Mouse (Mus musculus) ES-Bruce4 (cell line): ENCODE measurements around the gene Jmjd4. TPM values are rescaled to one million over a fixed set of nuclear protein-coding genes. Genes with fewer than 3 reads are reported as not detected.

Experiments
- H3K27ac ChIP-seq: 2 replicates; pipeline ENCODE4 v1.5.1; 2012; ENCODE audit warnings: low read length, inconsistent platforms; ENCODE audit not compliant: insufficient read depth
- H3K27me3 ChIP-seq: 2 replicates; pipeline ENCODE4 v1.6.1; 2012; ENCODE audit warnings: mild to moderate bottlenecking, low read length, inconsistent platforms; ENCODE audit not compliant: control insufficient read depth, poor library complexity, insufficient read depth, severe bottlenecking
- H3K36me3 ChIP-seq: 2 replicates; pipeline ENCODE4 v1.6.1; 2012; ENCODE audit warnings: inconsistent platforms, mild to moderate bottlenecking, low read length, moderate library complexity; ENCODE audit not compliant: control insufficient read depth, poor library complexity, insufficient read depth, severe bottlenecking
- H3K4me1 ChIP-seq: one replicate; pipeline ENCODE4 v1.8.1; 2011; ENCODE audit warnings: low read length; ENCODE audit not compliant: control insufficient read depth, insufficient read depth
- H3K4me3 ChIP-seq: 2 replicates; pipeline ENCODE4 v1.5.1; 2011; ENCODE audit warnings: low read depth, mild to moderate bottlenecking, low read length
- H3K9ac ChIP-seq: 2 replicates; pipeline ENCODE4 v1.6.1; 2012; ENCODE audit warnings: low read depth, mild to moderate bottlenecking, inconsistent platforms; ENCODE audit not compliant: poor library complexity, severe bottlenecking
- H3K9me3 ChIP-seq: replicated peaks from 2 replicates; pipeline ENCODE4 v1.6.1; 2012; ENCODE audit warnings: mild to moderate bottlenecking, low read length, inconsistent platforms; ENCODE audit not compliant: control insufficient read depth, poor library complexity, insufficient read depth, severe bottlenecking
- CTCF ChIP-seq: IDR thresholded peaks from one replicate; pipeline ENCODE4 v1.8.1; 2011; ENCODE audit warnings: low read depth, low read length
- EP300 ChIP-seq: IDR thresholded peaks from 2 replicates; pipeline ENCODE4 v1.6.1; 2011; ENCODE audit warnings: low read depth, low read length; ENCODE audit not compliant: insufficient read depth
- POLR2A ChIP-seq: IDR thresholded peaks from one replicate; pipeline ENCODE4 v1.8.1; 2011; ENCODE audit warnings: low read length; ENCODE audit not compliant: insufficient read depth
- polyA plus RNA-seq: library from polyadenylated mRNA; stranded (reverse); fragments of >200 nt; gene quantifications from 2 replicates; pipeline ENCODE4 v1.2.4, GENCODE M21; 2011; ENCODE audit warnings: low read depth; ENCODE audit not compliant: missing spikeins, insufficient read depth, insufficient read length

Jmjd4 gene
- polyA plus RNA-seq, 1 experiment: 12.6 TPM

DNA sequence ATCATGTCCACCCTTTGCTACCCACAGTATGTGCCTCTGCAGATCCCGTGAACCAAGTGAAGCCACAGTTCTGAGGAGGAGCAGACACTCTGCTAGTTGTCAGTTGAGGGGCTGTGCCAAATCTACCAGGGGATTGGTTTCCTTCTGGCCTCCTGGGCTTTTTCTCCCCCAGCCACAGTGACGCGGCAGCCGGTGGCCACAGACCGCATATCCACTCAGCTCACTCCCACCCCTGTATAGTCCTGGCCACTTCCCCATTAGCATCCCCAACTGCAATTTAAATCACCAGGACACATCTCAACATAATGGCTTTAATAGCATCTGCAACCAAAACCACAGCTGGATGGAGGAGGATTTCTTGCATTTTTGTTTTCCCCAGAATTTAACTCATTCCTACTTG is 31.1 kb upstream of the Jmjd4 start:
- H3K27me3 ChIP-seq: no peaks in the 10 kb centered on the region
- TF ChIP-seq POLR2A (no peak), CTCF (no peak)
- peaks cover 16% of the 10 kb centered on the region for H3K36me3 ChIP-seq
- no peaks in the 10 kb centered on the region for H3K9me3 ChIP-seq
- H3K27ac ChIP-seq: no peak overlapping the region
- H3K4me3 ChIP-seq: no peak overlapping the region
- no peak overlapping the region for H3K9ac ChIP-seq
- H3K4me1 ChIP-seq: no peaks in the 10 kb centered on the region

DNA sequence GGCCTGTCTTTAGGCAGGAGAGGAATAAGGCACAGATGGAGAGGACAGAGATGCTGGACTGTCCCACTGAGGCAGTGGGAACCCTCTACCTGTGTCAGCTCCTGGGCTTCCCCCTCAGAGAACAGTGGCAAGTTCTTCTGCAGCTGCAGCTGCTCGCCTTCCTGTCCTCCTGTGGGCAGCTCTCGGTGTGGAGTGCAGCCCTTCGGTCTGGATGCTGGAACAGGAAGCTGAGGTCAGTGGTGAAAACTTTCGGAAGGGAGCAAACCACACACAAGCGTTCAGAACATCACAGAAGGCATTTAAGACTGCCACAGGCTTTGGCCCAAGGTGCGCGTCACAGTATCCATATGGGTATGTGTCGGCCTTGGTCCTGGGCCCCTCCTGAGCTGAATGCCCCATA is 28.4 kb upstream of the Jmjd4 start:
- Histone ChIP-seq H3K27ac (no peak overlapping the region), H3K4me3 (no peak overlapping the region), H3K4me1 (no peaks in the 10 kb centered on the region), H3K9ac (no peak overlapping the region), H3K36me3 (peaks cover 19% of the 10 kb centered on the region), H3K9me3 (no peaks in the 10 kb centered on the region), H3K27me3 (no peaks in the 10 kb centered on the region)
- TF ChIP-seq EP300 (no peak), POLR2A (no peak), CTCF (no peak)

DNA sequence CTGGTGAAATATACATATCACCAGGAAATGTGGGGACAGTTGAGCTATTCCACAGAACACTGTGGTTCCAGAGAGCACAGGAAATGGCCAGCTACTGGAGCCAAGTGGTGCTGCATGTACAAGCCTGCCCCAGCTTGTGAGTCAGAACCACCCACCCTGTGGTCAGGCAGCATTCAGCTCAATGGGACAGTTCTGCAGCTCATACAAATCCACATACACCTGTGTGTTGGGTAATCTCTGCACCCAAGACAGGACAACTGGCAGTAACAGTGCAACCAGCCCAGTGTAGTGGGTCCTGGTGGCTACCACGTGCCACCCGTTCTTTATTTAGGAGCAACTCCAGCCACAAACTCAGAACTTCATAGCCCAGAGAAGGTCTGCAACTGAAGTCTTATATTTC is 27.9 kb upstream of the Jmjd4 start:
- no peak overlapping the region for H3K4me3 ChIP-seq
- H3K27me3 ChIP-seq: no peaks in the 10 kb centered on the region
- no peak overlapping the region for H3K27ac ChIP-seq
- H3K9ac ChIP-seq: no peak overlapping the region
- no peaks in the 10 kb centered on the region for H3K4me1 ChIP-seq
- TF ChIP-seq EP300 (no peak), CTCF (no peak), POLR2A (no peak)
- H3K36me3 ChIP-seq: peaks cover 19% of the 10 kb centered on the region
- no peaks in the 10 kb centered on the region for H3K9me3 ChIP-seq

DNA sequence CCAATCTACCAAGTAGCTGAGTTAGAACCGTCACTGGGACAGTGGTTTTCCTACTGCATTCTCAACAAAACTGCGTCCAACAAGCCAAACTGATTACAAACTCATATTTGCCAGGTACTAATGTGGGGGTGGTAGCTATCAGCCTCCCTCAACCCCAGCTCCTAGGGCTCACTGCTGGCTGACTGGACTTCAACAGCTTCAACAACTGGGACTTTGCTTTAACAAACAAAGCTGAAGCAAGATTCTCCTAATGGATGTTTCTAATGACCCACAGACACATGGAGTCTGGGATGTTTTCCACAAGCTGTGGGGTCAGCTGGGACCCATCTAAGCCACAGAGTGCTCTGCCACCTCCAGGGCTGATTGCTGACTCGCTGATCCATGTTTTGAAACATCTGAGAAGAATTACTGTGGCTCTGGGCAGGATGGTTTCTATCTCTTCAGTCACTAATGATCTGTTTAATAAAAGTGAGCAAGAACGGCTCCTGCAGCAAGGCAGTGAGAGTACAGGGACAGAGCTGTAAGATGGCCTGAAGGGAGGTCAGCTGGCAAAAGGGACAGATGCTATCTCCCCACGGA is 26.7 kb upstream of the Jmjd4 start:
- no peak overlapping the region for H3K4me3 ChIP-seq
- H3K27ac ChIP-seq: no peak overlapping the region
- no peak for TF ChIP-seq CTCF
- no peak for TF ChIP-seq POLR2A
- no peak for TF ChIP-seq EP300
- H3K27me3 ChIP-seq: no peaks in the 10 kb centered on the region
- H3K36me3 ChIP-seq: peaks cover 23% of the 10 kb centered on the region
- no peaks in the 10 kb centered on the region for H3K9me3 ChIP-seq
- no peak overlapping the region for H3K9ac ChIP-seq
- H3K4me1 ChIP-seq: no peaks in the 10 kb centered on the region

DNA sequence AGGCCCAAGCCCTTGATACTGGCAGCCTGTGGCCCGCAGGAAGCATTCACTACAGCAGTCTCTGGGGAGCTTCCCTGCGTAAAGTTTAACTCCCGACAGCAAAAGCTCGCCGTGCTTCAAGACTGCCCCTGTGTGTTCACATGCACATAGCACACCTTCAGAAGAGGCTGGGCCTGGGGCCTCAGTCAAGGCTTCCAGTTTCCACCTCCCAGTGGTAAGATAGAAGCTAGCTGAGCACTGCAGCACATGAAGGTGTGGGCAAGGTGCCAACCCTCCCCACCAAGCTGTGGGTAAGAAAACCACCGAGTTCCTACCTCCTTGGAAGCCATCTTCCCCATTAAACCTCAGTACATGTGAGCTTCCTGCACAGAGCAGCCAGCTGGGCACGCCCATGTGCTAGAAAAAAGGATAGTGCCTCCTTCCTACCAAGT is 24.2 kb upstream of the Jmjd4 start:
- H3K27me3 ChIP-seq: no peaks in the 10 kb centered on the region
- H3K36me3 ChIP-seq: peaks cover 19% of the 10 kb centered on the region
- H3K9me3 ChIP-seq: no peaks in the 10 kb centered on the region
- no peak overlapping the region for H3K4me3 ChIP-seq
- H3K9ac ChIP-seq: no peak overlapping the region
- H3K27ac ChIP-seq: no peak overlapping the region
- no peaks in the 10 kb centered on the region for H3K4me1 ChIP-seq
- TF ChIP-seq EP300 (no peak), POLR2A (no peak), CTCF (no peak)

DNA sequence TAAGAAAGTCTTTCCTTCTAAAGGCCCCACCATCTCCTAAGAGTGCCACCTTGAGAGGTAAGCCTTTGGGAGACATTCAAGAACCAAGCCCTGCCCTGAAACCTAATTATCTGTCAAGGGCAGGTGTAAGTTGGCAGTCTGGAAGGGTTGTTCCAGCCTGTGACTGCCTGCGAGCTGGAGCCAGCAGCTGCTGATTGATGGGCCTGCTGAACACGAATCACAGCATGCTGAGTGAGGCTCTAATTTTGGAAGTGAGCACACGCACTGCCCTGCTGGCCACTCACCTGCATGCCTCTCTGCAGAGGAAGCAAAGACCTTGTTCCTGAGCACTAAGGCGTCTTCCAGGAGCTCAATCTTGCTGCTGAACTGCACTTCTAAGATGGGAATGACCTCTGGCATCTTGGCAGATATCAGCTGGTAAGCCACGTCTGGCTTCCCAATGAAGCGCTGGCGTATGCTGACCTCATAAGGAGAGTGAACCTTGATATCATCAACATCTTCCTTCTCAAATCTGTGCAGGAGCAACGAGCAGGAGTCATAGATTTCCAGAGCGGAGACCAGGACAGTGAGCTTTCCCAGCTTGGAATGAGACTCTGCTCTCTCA is 21.7 kb upstream of the Jmjd4 start:
- no peak overlapping the region for H3K9ac ChIP-seq
- no peaks in the 10 kb centered on the region for H3K27me3 ChIP-seq
- H3K27ac ChIP-seq: no peak overlapping the region
- no peaks in the 10 kb centered on the region for H3K4me1 ChIP-seq
- H3K36me3 ChIP-seq: peaks cover 23% of the 10 kb centered on the region
- H3K9me3 ChIP-seq: no peaks in the 10 kb centered on the region
- no peak for TF ChIP-seq EP300
- no peak for TF ChIP-seq POLR2A
- no peak for TF ChIP-seq CTCF
- H3K4me3 ChIP-seq: no peak overlapping the region
